In genomic region chr8:49035519-49035918, GRCm38 (mm10) we compare ENCODE assay signal across 8 mouse cellular contexts.
A peak's percentile ranks its signal among the peaks of the same experiment; 100 is the strongest.
DNase-seq lines count a peak whose midpoint lies in the region; ATAC-seq lines count a peak whose summit lies in the region.
"Had no signal": no experiment of that assay in that cellular context is flagged by ENCODE, and none has a peak within 500 bp of the region (broad histone marks: within the 10 kb centered on the region; RNA-seq: fewer than 3 reads in every experiment).

No protein-coding gene starts in this region.

- no peak overlapping the region for H3K4me3 ChIP-seq in neural tube, embryonic 15.5 days (replicated peaks)
- no peak overlapping the region for H3K4me3 ChIP-seq in hindbrain, embryonic 14.5 days (replicated peaks; ENCODE audit: low read length)
- H3K4me3 ChIP-seq: limb, embryonic 13.5 days had no signal

- DNase-seq in neural tube, embryonic 10.5 days (ENCODE audit: extremely low spot score, low spot score) = peak; percentile 29
- DNase-seq in embryo, embryonic 11 days = peak; percentile 74
- peak; percentile 67 for DNase-seq in hindbrain, embryonic 14.5 days (ENCODE audit: low spot score)
- DNase-seq in left cerebral cortex, postnatal 36 days (ENCODE audit: low spot score in 2 of 2) = peak; percentile 9 to 19
- DNase-seq in testis, postnatal 10 days (ENCODE audit: low spot score) = peak; percentile 39
- DNase-seq in c-Kit-positive CD71-positive TER-119-positive erythroid progenitor cells, embryonic 14.5 days (ENCODE audit: low spot score) = no peak

- H3K27ac ChIP-seq in neural tube, embryonic 15.5 days (replicated peaks) = no peak overlapping the region
- no peak overlapping the region for H3K27ac ChIP-seq in hindbrain, embryonic 14.5 days
- H3K27ac ChIP-seq: limb, embryonic 13.5 days had no signal

- H3K4me2 ChIP-seq in neural tube, embryonic 15.5 days = no peak overlapping the region
- no peak overlapping the region for H3K4me2 ChIP-seq in hindbrain, embryonic 14.5 days (replicated peaks)
- H3K4me2 ChIP-seq: limb, embryonic 13.5 days had no signal

- H3K9ac ChIP-seq in neural tube, embryonic 15.5 days (replicated peaks) = no peak overlapping the region
- H3K9ac ChIP-seq in hindbrain, embryonic 14.5 days = no peak overlapping the region
- H3K9ac ChIP-seq: limb, embryonic 13.5 days had no signal

- ATAC-seq in neural tube, embryonic 15.5 days (ENCODE audit: low FRiP score) = no peak
- no peak for ATAC-seq in hindbrain, embryonic 14.5 days (ENCODE audit: low FRiP score)

- WGBS in neural tube, embryonic 15.5 days = 11% methylated on average over 8 of the region's 8 CpGs
- WGBS in hindbrain, embryonic 14.5 days = 33% methylated on average over 8 of the region's 8 CpGs

- H3K4me1 ChIP-seq in neural tube, embryonic 15.5 days = peaks cover 2% of the 10 kb centered on the region; the same call in 1 of the 2 replicates
- H3K4me1 ChIP-seq in hindbrain, embryonic 14.5 days (replicated peaks; ENCODE audit: control insufficient read depth, insufficient read depth, low read length) = no peaks in the 10 kb centered on the region

- no peaks in the 10 kb centered on the region for H3K27me3 ChIP-seq in neural tube, embryonic 15.5 days (replicated peaks)
- H3K27me3 ChIP-seq in hindbrain, embryonic 14.5 days (ENCODE audit: control insufficient read depth, insufficient read depth, low read length) = no peaks in the 10 kb centered on the region

- intact Hi-C loops in left cerebral cortex, postnatal 36 days (cut with DNase I) = loop anchor here (5.0 kb wide), 1 partner anchor 813 kb away; no protein-coding TSS in a partner anchor

- H3K9me3 ChIP-seq in neural tube, embryonic 15.5 days (replicated peaks) = no peaks in the 10 kb centered on the region
- 0 out of 2 replicates have a peak, but pooled peaks cover 4% of the 10 kb centered on the region for H3K9me3 ChIP-seq in hindbrain, embryonic 14.5 days (ENCODE audit: control insufficient read depth, low read length)

- no peaks in the 10 kb centered on the region for H3K36me3 ChIP-seq in neural tube, embryonic 15.5 days
- H3K36me3 ChIP-seq in hindbrain, embryonic 14.5 days (replicated peaks; ENCODE audit: control insufficient read depth, insufficient read depth) = no peaks in the 10 kb centered on the region
- H3K36me3 ChIP-seq: limb, embryonic 13.5 days had no signal
